Mouse (Mus musculus): ENCODE results near the gene Amot. TPM values are rescaled to one million over a fixed set of nuclear protein-coding genes. Genes with fewer than 3 reads are reported as not detected.

Amot gene
- polyA plus RNA-seq, 1 experiment from 2014 or later = 5.2 TPM

DNA sequence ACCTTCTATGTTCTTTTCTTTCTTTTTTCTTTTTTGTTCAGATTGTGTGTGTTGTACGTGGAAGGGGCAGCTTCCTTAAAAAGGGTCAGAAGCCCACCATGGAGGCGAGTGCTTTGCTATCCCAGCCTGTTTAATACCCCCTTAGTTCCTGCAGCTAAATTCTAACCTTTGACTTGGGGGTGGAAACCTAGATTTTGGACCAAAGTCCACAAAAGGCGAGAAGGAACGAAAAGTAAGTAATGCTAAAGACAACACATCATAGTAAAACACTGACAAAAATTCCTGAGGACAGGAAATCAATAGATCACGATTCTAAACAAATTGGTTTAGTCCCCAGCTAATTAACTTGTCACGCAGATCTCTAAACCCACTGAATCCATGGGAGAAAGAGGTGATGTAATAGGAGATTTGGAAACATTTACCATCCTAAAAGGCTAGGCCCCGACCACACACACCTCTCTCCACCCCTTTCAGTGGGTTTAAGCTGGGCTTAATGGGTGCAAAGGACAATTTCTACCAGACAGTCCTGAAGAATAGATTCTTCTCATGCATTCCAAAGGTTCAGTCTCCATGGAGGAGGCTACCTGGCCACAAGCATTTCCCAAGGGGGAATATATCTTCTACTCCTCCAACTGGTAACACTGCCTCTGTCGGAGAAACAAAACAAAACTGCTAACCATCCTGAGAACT lies 3.2 kb downstream of the Amot start:
- Histone ChIP-seq H3K9me3 (replicated peaks) (no peaks in the 10 kb centered on the region), H3K9ac (no peak overlapping the region), H3K4me1 (replicated peaks) (peaks cover 3% of the 10 kb centered on the region), H3K4me2 (0 out of 2 replicates have a peak overlapping the region, but pooled peaks have one; percentile 17), H3K27ac (no peak overlapping the region), H3K27me3 (no peaks in the 10 kb centered on the region), H3K36me3 (no peaks in the 10 kb centered on the region), H3K4me3 (replicated peaks) (no peak overlapping the region)
- WGBS (ENCODE audit: insufficient replicate concordance) = 63% methylated on average over 8 of the region's 8 CpGs
- DNase-seq (no peak), ATAC-seq (ENCODE audit: low read depth) (no peak)

DNA sequence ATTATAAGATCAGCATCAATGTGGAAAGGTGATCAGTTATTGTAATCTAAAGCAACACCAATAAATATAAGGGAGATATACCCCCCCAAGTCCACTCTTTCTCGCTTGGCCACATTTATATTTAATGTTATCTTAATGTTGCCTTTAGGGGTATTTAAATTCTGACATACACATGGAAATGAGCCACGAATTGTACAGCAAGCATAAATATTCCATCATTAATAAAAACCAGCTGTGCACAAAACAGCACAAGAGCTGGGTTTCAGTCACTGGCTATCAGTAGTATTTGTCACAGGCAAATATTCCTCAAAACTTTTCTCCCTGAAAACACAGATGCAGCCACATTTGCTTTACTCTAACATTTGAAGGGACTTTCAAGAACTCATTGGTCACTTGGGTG lies 5.9 kb downstream of the Amot start:
- H3K9ac ChIP-seq = no peak overlapping the region
- no peak for DNase-seq
- no peak overlapping the region for H3K4me2 ChIP-seq
- no peaks in the 10 kb centered on the region for H3K27me3 ChIP-seq
- no peaks in the 10 kb centered on the region for H3K9me3 ChIP-seq (replicated peaks)
- no peak overlapping the region for H3K27ac ChIP-seq
- H3K36me3 ChIP-seq = no peaks in the 10 kb centered on the region
- H3K4me3 ChIP-seq (replicated peaks) = no peak overlapping the region
- no peak for ATAC-seq (ENCODE audit: low read depth)
- peaks cover 3% of the 10 kb centered on the region for H3K4me1 ChIP-seq (replicated peaks)
- WGBS (ENCODE audit: insufficient replicate concordance) = 44% methylated on average over 2 of the region's 2 CpGs

- H3K4me1 ChIP-seq (replicated peaks) = no peaks in the 10 kb centered on the region; the same call in 1 of the 2 replicates
- H3K4me3 ChIP-seq (replicated peaks) = no peak overlapping the region
- H3K9ac ChIP-seq = no peak overlapping the region
- H3K4me2 ChIP-seq = no peak overlapping the region
- no peaks in the 10 kb centered on the region for H3K9me3 ChIP-seq (replicated peaks)
- H3K36me3 ChIP-seq = no peaks in the 10 kb centered on the region
- no peak for ATAC-seq (ENCODE audit: low read depth)
- 75% methylated on average over 4 of the region's 4 CpGs for WGBS (ENCODE audit: insufficient replicate concordance)
- H3K27ac ChIP-seq = no peak overlapping the region
- no peak for DNase-seq
- no peaks in the 10 kb centered on the region for H3K27me3 ChIP-seq
These were observed 6.3 kb downstream of the Amot start for GRCm38 (mm10) chrX:145498691-145499090.

- H3K4me2 ChIP-seq = no peak overlapping the region
- H3K4me3 ChIP-seq (replicated peaks) = no peak overlapping the region
- 89% methylated on average over 6 of the region's 6 CpGs for WGBS (ENCODE audit: insufficient replicate concordance)
- H3K9ac ChIP-seq = no peak overlapping the region
- no peaks in the 10 kb centered on the region for H3K27me3 ChIP-seq
- no peaks in the 10 kb centered on the region for H3K9me3 ChIP-seq (replicated peaks)
- no peak overlapping the region for H3K27ac ChIP-seq
- H3K36me3 ChIP-seq = no peaks in the 10 kb centered on the region
- no peaks in the 10 kb centered on the region; the same call in 1 of the 2 replicates for H3K4me1 ChIP-seq (replicated peaks)
- ATAC-seq (ENCODE audit: low read depth) (no peak), DNase-seq (no peak)
These were observed 7.5 kb downstream of the Amot start for GRCm38 (mm10) chrX:145497486-145497885.

GRCm38 (mm10) chrX:145495381-145495780 lies 9.6 kb downstream of the Amot start:
- no peak overlapping the region for H3K9ac ChIP-seq
- 83% methylated on average over 4 of the region's 4 CpGs for WGBS (ENCODE audit: insufficient replicate concordance)
- DNase-seq (no peak), ATAC-seq (ENCODE audit: low read depth) (no peak)
- H3K4me3 ChIP-seq (replicated peaks) = no peak overlapping the region
- H3K27me3 ChIP-seq = no peaks in the 10 kb centered on the region
- no peak overlapping the region for H3K4me2 ChIP-seq
- no peak overlapping the region for H3K27ac ChIP-seq
- H3K4me1 ChIP-seq (replicated peaks) = peaks cover 3% of the 10 kb centered on the region; the same call in 1 of the 2 replicates
- H3K9me3 ChIP-seq (replicated peaks) = no peaks in the 10 kb centered on the region
- no peaks in the 10 kb centered on the region for H3K36me3 ChIP-seq

- Histone ChIP-seq H3K27ac (no peak overlapping the region), H3K9ac (no peak overlapping the region), H3K4me3 (replicated peaks) (no peak overlapping the region), H3K9me3 (replicated peaks) (no peaks in the 10 kb centered on the region), H3K27me3 (no peaks in the 10 kb centered on the region), H3K36me3 (no peaks in the 10 kb centered on the region; the same call in 1 of the 2 replicates), H3K4me1 (replicated peaks) (peaks cover 15% of the 10 kb centered on the region), H3K4me2 (no peak overlapping the region)
- WGBS (ENCODE audit: insufficient replicate concordance) = 43% methylated on average over 1 of the region's 1 CpGs
- ATAC-seq (ENCODE audit: low read depth) (no peak), DNase-seq (no peak)
These were observed 14.2 kb downstream of the Amot start for GRCm38 (mm10) chrX:145490821-145491220.

- WGBS (ENCODE audit: insufficient replicate concordance) = 52% methylated on average over 3 of the region's 3 CpGs
These were observed 14.6 kb downstream of the Amot start for GRCm38 (mm10) chrX:145490417-145490816.

DNA sequence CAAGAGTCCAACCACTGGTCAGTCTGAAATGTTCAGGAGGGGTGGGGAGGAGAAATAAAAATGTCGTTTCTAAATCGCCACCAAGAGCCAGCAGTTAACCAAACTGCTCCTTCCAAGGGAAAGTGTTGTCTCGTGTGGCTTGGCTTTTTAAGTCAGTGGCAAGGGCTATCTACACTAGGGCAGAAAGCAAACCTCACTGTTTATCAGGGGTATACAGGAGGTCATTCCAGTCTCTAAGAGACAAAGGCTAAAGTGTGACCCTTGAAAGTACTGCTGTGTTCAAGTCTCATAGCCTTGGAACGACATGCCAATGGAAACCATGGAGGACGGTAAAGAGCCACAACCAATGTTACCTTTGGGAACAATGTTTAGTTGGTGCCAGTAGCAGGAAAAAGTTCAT lies 15.0 kb downstream of the Amot start:
- Histone ChIP-seq H3K27ac (peak overlapping the region; percentile 23), H3K4me3 (replicated peaks) (no peak overlapping the region), H3K36me3 (no peaks in the 10 kb centered on the region; the same call in 1 of the 2 replicates), H3K27me3 (no peaks in the 10 kb centered on the region), H3K4me2 (peak overlapping the region; percentile 17; the same call in 1 of the 2 replicates), H3K9me3 (replicated peaks) (no peaks in the 10 kb centered on the region), H3K9ac (no peak overlapping the region), H3K4me1 (replicated peaks) (peaks cover 22% of the 10 kb centered on the region)
- peak; percentile 78 for ATAC-seq (ENCODE audit: low read depth)
- DNase-seq = no peak
- WGBS (ENCODE audit: insufficient replicate concordance) = 49% methylated on average over 5 of the region's 5 CpGs

More at GRCm38 (mm10) chrX:145490417-145490816, 14.6 kb downstream of the Amot start:
- Histone ChIP-seq H3K4me1 (replicated peaks) (peaks cover 19% of the 10 kb centered on the region), H3K27ac (peak overlapping the region; percentile 23; the same call in 1 of the 2 replicates), H3K27me3 (no peaks in the 10 kb centered on the region), H3K9ac (no peak overlapping the region), H3K9me3 (replicated peaks) (no peaks in the 10 kb centered on the region), H3K36me3 (no peaks in the 10 kb centered on the region; the same call in 1 of the 2 replicates), H3K4me2 (no peak overlapping the region), H3K4me3 (replicated peaks) (no peak overlapping the region)
- peak; percentile 58 for ATAC-seq (ENCODE audit: low read depth)
- no peak for DNase-seq

- no peak for ATAC-seq (ENCODE audit: low read depth)
- no peak overlapping the region for H3K4me3 ChIP-seq (replicated peaks)
- WGBS (ENCODE audit: insufficient replicate concordance) = 29% methylated on average over 4 of the region's 4 CpGs
- H3K4me1 ChIP-seq (replicated peaks) = peaks cover 39% of the 10 kb centered on the region
- no peak overlapping the region for H3K27ac ChIP-seq
- no peaks in the 10 kb centered on the region; the same call in 1 of the 2 replicates for H3K36me3 ChIP-seq
- H3K27me3 ChIP-seq = no peaks in the 10 kb centered on the region
- H3K9ac ChIP-seq = no peak overlapping the region
- no peak for DNase-seq
- no peaks in the 10 kb centered on the region for H3K9me3 ChIP-seq (replicated peaks)
- no peak overlapping the region for H3K4me2 ChIP-seq
These were observed 19.5 kb downstream of the Amot start for GRCm38 (mm10) chrX:145485495-145485894.

GRCm38 (mm10) chrX:145483486-145484055 lies 21.4 kb downstream of the Amot start:
- no peak for ATAC-seq (ENCODE audit: low read depth)
- H3K27ac ChIP-seq = no peak overlapping the region
- no peak for DNase-seq
- no peak overlapping the region for H3K4me3 ChIP-seq (replicated peaks)
- H3K36me3 ChIP-seq = no peaks in the 10 kb centered on the region; the same call in 1 of the 2 replicates
- H3K9ac ChIP-seq = no peak overlapping the region
- peaks cover 34% of the 10 kb centered on the region for H3K4me1 ChIP-seq (replicated peaks)
- no peak overlapping the region for H3K4me2 ChIP-seq
- H3K27me3 ChIP-seq = no peaks in the 10 kb centered on the region
- WGBS (ENCODE audit: insufficient replicate concordance) = 69% methylated on average over 7 of the region's 7 CpGs
- no peaks in the 10 kb centered on the region for H3K9me3 ChIP-seq (replicated peaks)

- H3K4me3 ChIP-seq (replicated peaks) = no peak overlapping the region
- ATAC-seq (ENCODE audit: low read depth) (peak; percentile 45; the same call in 1 of the 2 replicates), DNase-seq (no peak)
- peak overlapping the region; percentile 17; the same call in 1 of the 2 replicates for H3K9ac ChIP-seq
- H3K9me3 ChIP-seq (replicated peaks) = no peaks in the 10 kb centered on the region
- H3K27me3 ChIP-seq = no peaks in the 10 kb centered on the region
- no peaks in the 10 kb centered on the region; the same call in 1 of the 2 replicates for H3K36me3 ChIP-seq
- H3K27ac ChIP-seq = peak overlapping the region; percentile 34; the same call in 1 of the 2 replicates
- H3K4me1 ChIP-seq (replicated peaks) = peaks cover 40% of the 10 kb centered on the region
- H3K4me2 ChIP-seq = peak overlapping the region; percentile 33
- 30% methylated on average over 5 of the region's 5 CpGs for WGBS (ENCODE audit: insufficient replicate concordance)
These were observed 22.6 kb downstream of the Amot start for GRCm38 (mm10) chrX:145482383-145482782.
